Mouse (Mus musculus) adrenal gland, postnatal 10 days (tissue): ENCODE measurements at regions not wholly inside any gene's neighbourhood (a gene's known extent, or its start where the extent isn't known, plus 50 kb on each side); places are given as distances from the start of the nearest gene placed in this dataset.

Experiments used
- DNase-seq: peaks from one replicate; pipeline ENCODE4 v3.0.0; 2021; ENCODE audit warnings: mixed read lengths

GRCm38 (mm10) chr15:29199988-29200387, 972.4 kb upstream of the Ctnnd2 start:
- DNase-seq: no peak

GRCm38 (mm10) chr15:29223667-29224066, 948.7 kb upstream of the Ctnnd2 start:
- DNase-seq: no peak

- no peak for DNase-seq
Measured at GRCm38 (mm10) chr15:29226889-29227288, 945.5 kb upstream of the Ctnnd2 start.

- peak; percentile 10 for DNase-seq
Measured at GRCm38 (mm10) chr15:29234635-29235034, 937.8 kb upstream of the Ctnnd2 start.

- DNase-seq: no peak
Measured at GRCm38 (mm10) chr15:29255152-29255551, 917.2 kb upstream of the Ctnnd2 start.

- no peak for DNase-seq
Measured at GRCm38 (mm10) chr15:29266767-29267166, 905.6 kb upstream of the Ctnnd2 start.

GRCm38 (mm10) chr15:29296454-29296853, 875.9 kb upstream of the Ctnnd2 start:
- no peak for DNase-seq
